Mouse (Mus musculus): ENCODE measurements at regions not wholly inside any gene's neighbourhood (a gene's known extent, or its start where the extent isn't known, plus 50 kb on each side); places are given as distances from the start of the nearest gene placed in this dataset.

DNA sequence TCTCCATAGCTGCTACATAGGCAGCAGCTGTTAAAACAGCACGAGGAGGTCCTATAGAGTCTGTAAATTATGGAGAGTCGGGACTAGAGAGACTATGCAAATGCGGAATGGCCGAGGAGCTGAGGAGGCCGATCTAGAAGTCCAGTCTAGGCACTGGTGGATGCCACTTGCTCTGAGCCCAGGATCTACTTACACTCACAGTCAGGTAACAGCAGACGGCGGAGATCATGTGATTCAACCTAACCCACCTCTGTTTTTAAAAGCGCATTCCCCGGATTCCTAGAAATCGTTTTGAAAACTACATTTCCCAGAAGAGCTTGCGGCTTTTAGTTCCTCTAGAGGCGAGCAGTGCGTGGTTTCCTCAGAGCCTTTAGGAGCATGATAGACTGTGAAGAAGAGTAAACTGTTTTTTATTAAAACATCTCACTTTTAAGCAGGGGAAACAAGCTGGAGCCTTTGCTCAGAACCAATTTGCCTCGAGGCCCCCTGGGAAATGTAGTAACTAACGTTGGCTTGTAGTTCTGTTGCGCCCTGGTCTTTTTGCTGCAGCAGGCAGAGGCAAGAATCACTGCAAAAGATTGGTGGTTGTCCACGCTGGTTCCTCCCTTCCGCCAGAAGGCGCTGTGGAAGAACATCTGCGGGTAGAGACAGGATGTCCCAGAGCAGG lies 68.6 kb upstream of the Chd6 start:
- DNase-seq (ENCODE audit: low read depth, low spot score) = peak; percentile 55

DNA sequence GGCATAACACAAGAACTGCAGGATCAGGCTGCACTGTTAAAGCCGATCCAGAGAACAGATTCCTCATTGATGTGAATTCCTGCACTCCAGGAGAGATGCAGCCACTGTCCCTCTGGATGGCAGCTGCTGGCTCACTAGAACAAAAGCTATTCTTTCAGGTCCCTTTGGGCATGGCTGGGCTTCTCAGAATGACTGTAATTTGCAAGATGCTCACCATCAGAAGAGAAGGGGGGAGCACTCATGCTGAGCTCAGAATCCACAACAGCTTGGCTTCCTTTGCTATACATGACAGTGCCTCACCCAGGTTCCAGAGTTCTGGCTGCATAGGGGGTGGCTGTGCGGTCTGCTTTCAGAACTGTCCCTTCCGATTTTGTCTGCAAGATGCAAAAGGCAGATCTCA lies 57.8 kb upstream of the Chd6 start:
- DNase-seq (ENCODE audit: low read depth, low spot score) = no peak

DNA sequence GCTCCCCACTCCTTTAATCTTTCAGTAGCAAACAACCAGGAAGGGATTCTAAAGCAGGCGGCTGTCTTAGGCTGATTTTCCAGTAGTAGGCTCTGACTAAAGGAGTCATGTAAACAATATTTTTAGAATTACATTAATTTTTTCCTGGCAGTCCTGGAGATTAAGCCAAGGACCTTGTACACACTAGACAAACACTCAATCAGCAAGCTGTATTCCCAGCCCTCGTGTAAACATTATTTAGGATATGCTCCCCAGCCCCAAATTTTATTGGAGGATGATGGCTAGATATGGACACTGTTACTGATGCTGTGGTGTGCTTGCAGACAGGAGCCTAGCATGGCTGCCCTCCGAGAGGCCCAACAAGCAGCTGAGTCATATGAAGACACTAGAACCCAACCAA lies 56.6 kb upstream of the Chd6 start:
- no peak for DNase-seq (ENCODE audit: low read depth, low spot score)

DNA sequence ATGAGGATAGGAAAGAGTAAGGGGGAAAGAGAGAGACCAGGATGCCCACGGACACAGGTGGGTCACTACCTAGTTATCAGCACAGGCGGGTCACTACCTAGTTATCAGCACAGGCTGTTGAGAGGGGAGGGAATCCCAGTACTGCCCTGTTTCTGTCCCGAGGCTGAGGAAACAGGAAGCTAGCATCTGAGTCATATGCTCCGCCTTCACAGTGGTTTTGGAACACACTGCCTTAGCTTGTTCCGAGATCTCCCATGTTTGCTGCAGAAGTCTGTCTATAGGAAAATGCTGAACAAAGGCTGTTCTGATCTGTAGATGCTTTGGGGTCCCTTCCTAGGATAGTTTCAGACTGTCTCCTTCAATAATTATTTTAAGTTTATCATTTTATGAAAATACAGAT lies 55.4 kb upstream of the Chd6 start:
- no peak for DNase-seq (ENCODE audit: low read depth, low spot score)
